Mouse (Mus musculus): ENCODE measurements around the gene Exoc8.

DNA sequence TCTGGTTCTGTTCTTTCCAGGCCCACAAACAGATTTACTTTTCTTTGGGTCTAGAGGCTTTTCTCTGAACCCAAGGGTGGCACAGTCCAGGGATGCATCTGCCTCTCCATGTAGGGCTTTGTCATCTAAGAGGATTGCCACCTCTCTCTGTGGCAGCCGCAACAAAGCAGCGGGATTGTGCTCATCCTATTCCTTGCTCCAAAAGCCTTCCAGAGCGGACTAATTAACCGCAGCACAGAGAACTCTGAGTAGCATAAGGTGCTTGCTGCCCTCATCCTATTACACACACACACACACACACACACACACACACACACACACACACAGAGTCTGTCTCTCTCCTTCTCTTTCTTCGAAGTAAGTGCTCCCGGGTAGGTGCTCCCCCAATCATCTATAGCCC is 46.3 kb upstream of the Exoc8 start:
- TF ChIP-seq ZKSCAN1 (IDR thresholded peaks at IDR 0.05; ENCODE audit: low read depth, low read length) (no peak), POLR2A (IDR thresholded peaks at IDR 0.05; ENCODE audit: control insufficient read depth in 1 of 2, insufficient read depth in 1 of 2, low read depth in 1 of 2, low read length in 2 of 2, poor library complexity in 1 of 2) (no peak), GATA1 (IDR thresholded peaks at IDR 0.05; ENCODE audit: low read depth, low read length) (no peak), TCF12 (IDR thresholded peaks at IDR 0.05; ENCODE audit: low read depth, low read length) (no peak), JUND (IDR thresholded peaks at IDR 0.05; ENCODE audit: low read depth, low read length) (no peak), CTCF (IDR thresholded peaks at IDR 0.05 in 2 of 3, conservative IDR thresholded peaks at IDR 0.05 in 1 of 3; ENCODE audit: control insufficient read depth in 1 of 3, insufficient read depth in 1 of 3, low read depth in 2 of 3, low read length in 3 of 3, poor library complexity in 1 of 3, severe bottlenecking in 1 of 3) (no peak), EP300 (IDR thresholded peaks at IDR 0.05; ENCODE audit: low read depth in 1 of 2, low read length in 2 of 2) (no peak), HCFC1 (IDR thresholded peaks at IDR 0.05; ENCODE audit: low read depth, low read length) (no peak), ETS1 (IDR thresholded peaks at IDR 0.05; ENCODE audit: low read depth, low read length) (no peak), MAX (IDR thresholded peaks at IDR 0.05; ENCODE audit: low read length) (no peak), ZC3H11A (IDR thresholded peaks at IDR 0.05; ENCODE audit: low read depth, low read length) (no peak), USF1 (IDR thresholded peaks at IDR 0.05; ENCODE audit: low read depth, low read length) (no peak)

Data from MEL (cell line).